Comparison of ENCODE assay signal across 10 mouse cellular contexts in genomic region chr9:50421061-50421460, GRCm38 (mm10).
A peak's percentile ranks its signal among the peaks of the same experiment; 100 is the strongest.
DNase-seq lines count a peak whose midpoint lies in the region; ATAC-seq and TF ChIP-seq lines count a peak whose summit lies in the region.
"Had no signal": no experiment of that assay in that cellular context is flagged by ENCODE, and none has a peak within 500 bp of the region (broad histone marks: within the 10 kb centered on the region; RNA-seq: fewer than 3 reads in every experiment).

No protein-coding gene starts in this region.

- DNase-seq in kidney, postnatal 10 days, result peak; percentile 45
- peak; percentile 81 for DNase-seq in ZHBTc4 (ENCODE audit: low read depth, low spot score)
- DNase-seq in splenic B cell, adult 2 months (ENCODE audit: low read depth, low spot score), result peak; percentile 19
- DNase-seq: right cerebral cortex, postnatal 25 days had no signal

- 100% methylated on average over 2 of the region's 2 CpGs for WGBS in kidney, embryonic 14.5 days
- 93% methylated on average over 2 of the region's 2 CpGs for WGBS in midbrain, embryonic 15.5 days

- H3K4me2 ChIP-seq in kidney, embryonic 14.5 days (replicated peaks; ENCODE audit: low read depth, low read length), result no peak overlapping the region
- H3K4me2 ChIP-seq in midbrain, embryonic 15.5 days, result no peak overlapping the region
- H3K4me2 ChIP-seq: forebrain, embryonic 13.5 days had no signal

- peak; percentile 85 for TF ChIP-seq CTCF in E14TG2a.4 (conservative IDR thresholded peaks at IDR 0.05; ENCODE audit: low read length)

- ATAC-seq in kidney, embryonic 14.5 days (ENCODE audit: low FRiP score, low TSS enrichment), result no peak
- ATAC-seq in midbrain, embryonic 15.5 days (replicated peaks), result no peak
- ATAC-seq in megakaryocyte progenitor cell, adult 5-6 weeks (replicated peaks; ENCODE audit: poor library complexity), result no peak
- ATAC-seq: forebrain, embryonic 13.5 days had no signal

- H3K27me3 ChIP-seq in kidney, embryonic 14.5 days (ENCODE audit: control insufficient read depth, insufficient read depth, low read length), result no peaks in the 10 kb centered on the region
- H3K27me3 ChIP-seq in E14TG2a.4 (ENCODE audit: insufficient read depth, low read length), result 0 out of 2 replicates have a peak, but pooled peaks cover 6% of the 10 kb centered on the region
- H3K27me3 ChIP-seq in splenic B cell, adult 2 months (ENCODE audit: control insufficient read depth, insufficient read depth, low read length, poor library complexity, severe bottlenecking), result no peaks in the 10 kb centered on the region
- no peaks in the 10 kb centered on the region for H3K27me3 ChIP-seq in midbrain, embryonic 15.5 days (replicated peaks)
- H3K27me3 ChIP-seq: forebrain, embryonic 13.5 days had no signal

- H3K9ac ChIP-seq in kidney, embryonic 14.5 days (ENCODE audit: low read depth, low read length), result no peak overlapping the region
- H3K9ac ChIP-seq in midbrain, embryonic 15.5 days, result no peak overlapping the region
- H3K9ac ChIP-seq: forebrain, embryonic 13.5 days had no signal

- H3K4me3 ChIP-seq in kidney, embryonic 14.5 days (ENCODE audit: low read length), result no peak overlapping the region
- no peak overlapping the region for H3K4me3 ChIP-seq in E14TG2a.4 (replicated peaks; ENCODE audit: low read length)
- no peak overlapping the region for H3K4me3 ChIP-seq in midbrain, embryonic 15.5 days
- H3K4me3 ChIP-seq: forebrain, embryonic 13.5 days; megakaryocyte, embryonic 14.5 days had no signal

- H3K36me3 ChIP-seq in kidney, embryonic 14.5 days (ENCODE audit: control insufficient read depth, insufficient read depth, low read length), result no peaks in the 10 kb centered on the region
- no peaks in the 10 kb centered on the region for H3K36me3 ChIP-seq in E14TG2a.4 (ENCODE audit: insufficient read depth, low read length)
- H3K36me3 ChIP-seq in splenic B cell, adult 2 months (ENCODE audit: control insufficient read depth, insufficient read depth, low read length, poor library complexity, severe bottlenecking), result no peaks in the 10 kb centered on the region
- H3K36me3 ChIP-seq in midbrain, embryonic 15.5 days (replicated peaks), result no peaks in the 10 kb centered on the region

- H3K4me1 ChIP-seq in kidney, embryonic 14.5 days (ENCODE audit: control insufficient read depth, insufficient read depth, low read length), result no peaks in the 10 kb centered on the region
- H3K4me1 ChIP-seq in E14TG2a.4 (replicated peaks; ENCODE audit: low read depth, low read length), result no peaks in the 10 kb centered on the region
- no peaks in the 10 kb centered on the region for H3K4me1 ChIP-seq in midbrain, embryonic 15.5 days
- H3K4me1 ChIP-seq: forebrain, embryonic 13.5 days had no signal

- H3K9me3 ChIP-seq in kidney, embryonic 14.5 days (ENCODE audit: control insufficient read depth, low read length), result 0 out of 2 replicates have a peak, but pooled peaks cover 4% of the 10 kb centered on the region
- H3K9me3 ChIP-seq in E14TG2a.4 (ENCODE audit: low read length), result no peaks in the 10 kb centered on the region
- H3K9me3 ChIP-seq in midbrain, embryonic 15.5 days, result no peaks in the 10 kb centered on the region
- H3K9me3 ChIP-seq: forebrain, embryonic 13.5 days had no signal

- no peak overlapping the region for H3K27ac ChIP-seq in kidney, embryonic 14.5 days (ENCODE audit: low read depth, low read length)
- H3K27ac ChIP-seq in midbrain, embryonic 15.5 days, result no peak overlapping the region
- H3K27ac ChIP-seq: forebrain, embryonic 13.5 days had no signal

Comparison
In these comparisons a context has a peak if more than half of its experiments do, and no peak if none do; other contexts are left out.
1. DNase-seq: peak in every context shown above with its lines; median percentile 81 in ZHBTc4; 45 in kidney, postnatal 10 days; 19 in splenic B cell, adult 2 months.